Mouse (Mus musculus) hindbrain, embryonic 13.5 days (tissue): ENCODE measurements around the gene Actrt1. TPM values are rescaled to one million over a fixed set of nuclear protein-coding genes. Genes with fewer than 3 reads are reported as not detected.

Experiments
- ATAC-seq: fragments of 200-750 bp; cut with Nextera tagmentation; 2 replicates; pipeline ENCODE4 v1.8.0; 2017; ENCODE audit warnings: moderate TSS enrichment; ENCODE audit not compliant: low FRiP score
- H3K27ac ChIP-seq: fragments of 300-500 bp; sonication (generic); 2 replicates; pipeline ENCODE4 v1.5.1; 2015; ENCODE audit warnings: inconsistent platforms, mild to moderate bottlenecking, moderate library complexity
- H3K27me3 ChIP-seq: fragments of 300-500 bp; sonication (generic); 2 replicates; pipeline ENCODE4 v1.6.1; 2015; ENCODE audit warnings: mild to moderate bottlenecking, inconsistent platforms
- H3K36me3 ChIP-seq: fragments of 300-500 bp; sonication (generic); 2 replicates; pipeline ENCODE4 v1.6.1; 2015; ENCODE audit warnings: mild to moderate bottlenecking, inconsistent platforms
- H3K4me1 ChIP-seq: fragments of 300-500 bp; sonication (generic); replicated peaks from 2 replicates; pipeline ENCODE4 v1.6.1; 2015; ENCODE audit warnings: inconsistent platforms
- H3K4me2 ChIP-seq: fragments of 300-500 bp; sonication (generic); 2 replicates; pipeline ENCODE4 v1.6.1; 2015; ENCODE audit warnings: inconsistent platforms, mild to moderate bottlenecking, moderate library complexity
- H3K4me3 ChIP-seq: fragments of 300-500 bp; sonication (generic); 2 replicates; pipeline ENCODE4 v1.5.1; 2015; ENCODE audit warnings: mild to moderate bottlenecking, inconsistent platforms
- H3K9ac ChIP-seq: fragments of 300-500 bp; sonication (generic); 2 replicates; pipeline ENCODE4 v1.6.1; 2015; ENCODE audit warnings: mild to moderate bottlenecking, inconsistent platforms
- H3K9me3 ChIP-seq: fragments of 300-500 bp; sonication (generic); 2 replicates; pipeline ENCODE4 v1.6.1; 2016; ENCODE audit warnings: inconsistent platforms
- WGBS: fragments of 180-500 bp; shearing (Covaris S2); methylation state at CpG from one replicate; pipeline ENCODE4 v1.1.7; 2015; 5-methylcytosine and 5-hydroxymethylcytosine counted together
- polyA plus RNA-seq: library from polyadenylated mRNA; unstranded; fragments of >200 nt; fragmentation: Nextera tagmentation; extraction: Ambion mirVana; gene quantifications from 2 replicates; pipeline ENCODE4 v1.2.1, GENCODE M21; 2015

Actrt1 gene
- not detected in 2 replicates for polyA plus RNA-seq

GRCm38 (mm10) chrX:46328707-46329106, at the start of gene Actrt1:
Gene Actrt1 (plus strand): TSS chrX:46329007.
- Histone ChIP-seq H3K9me3 (no peaks in the 10 kb centered on the region), H3K27me3 (no peaks in the 10 kb centered on the region), H3K27ac (no peak within 1 kb of the TSS), H3K4me2 (no peak within 1 kb of the TSS), H3K4me3 (no peak within 1 kb of the TSS), H3K36me3 (no peaks in the 10 kb centered on the region), H3K9ac (no peak within 1 kb of the TSS), H3K4me1 (no peaks in the 10 kb centered on the region)
- no peak for ATAC-seq

GRCm38 (mm10) chrX:46331463-46332115, 2.8 kb downstream of the Actrt1 start:
- Histone ChIP-seq H3K27me3 (no peaks in the 10 kb centered on the region), H3K9ac (no peak overlapping the region), H3K4me2 (no peak overlapping the region), H3K9me3 (no peaks in the 10 kb centered on the region), H3K36me3 (no peaks in the 10 kb centered on the region), H3K4me3 (no peak overlapping the region), H3K4me1 (no peaks in the 10 kb centered on the region), H3K27ac (no peak overlapping the region)
- no peak for ATAC-seq
- 79% methylated on average over 1 of the region's 1 CpGs for WGBS
